ENCODE assay signal across 15 mouse cellular contexts in the genomic region with DNA sequence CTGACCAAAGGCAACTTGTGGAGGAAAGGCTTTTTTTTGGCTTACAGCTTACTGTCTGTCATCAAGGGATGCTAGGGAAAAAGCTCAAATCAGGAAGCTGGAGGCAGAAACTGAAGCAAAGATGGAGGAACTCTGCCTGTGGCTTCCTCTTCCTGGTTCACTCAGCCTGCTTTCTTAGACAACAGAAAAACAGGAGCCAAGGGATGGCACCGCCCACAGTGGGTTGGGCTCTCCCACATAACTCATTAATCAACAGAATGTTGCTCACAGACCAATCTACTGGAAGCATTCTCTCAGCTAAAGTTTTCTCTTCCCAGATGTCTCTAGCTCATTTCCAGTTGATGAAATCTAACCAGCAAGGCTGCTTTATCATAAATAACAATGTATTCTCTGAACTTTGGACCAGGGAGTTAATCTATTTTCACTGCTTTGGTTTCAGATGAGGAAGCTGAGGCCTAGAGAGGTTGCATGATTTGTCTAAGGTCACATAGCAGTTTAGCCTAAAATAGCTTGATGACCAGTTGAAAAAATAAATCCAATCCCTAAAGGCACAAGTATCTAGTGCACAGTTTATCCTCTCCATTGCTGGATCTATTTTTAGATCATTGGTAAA. TPM values are rescaled to one million over a fixed set of nuclear protein-coding genes. Genes with fewer than 3 reads are reported as not detected.
DNase-seq lines count a peak whose midpoint lies in the region; ATAC-seq and TF ChIP-seq lines count a peak whose summit lies in the region.
"Had no signal": no experiment of that assay in that cellular context is flagged by ENCODE, and none has a peak within 500 bp of the region (broad histone marks: within the 10 kb centered on the region; RNA-seq: fewer than 3 reads in every experiment).

No protein-coding gene starts in this region.

- WGBS in kidney, embryonic 16.5 days = 78% methylated on average over 1 of the region's 1 CpGs
- WGBS in stomach, postnatal 0 days = 75% methylated on average over 1 of the region's 1 CpGs

- no peaks in the 10 kb centered on the region for H3K9me3 ChIP-seq in kidney, embryonic 16.5 days (ENCODE audit: low read length)
- no peaks in the 10 kb centered on the region for H3K9me3 ChIP-seq in stomach, postnatal 0 days (ENCODE audit: control insufficient read depth, low read length)
- H3K9me3 ChIP-seq: embryonic facial prominence, embryonic 13.5 days; G1E; heart, embryonic 13.5 days; megakaryocyte, embryonic 14.5 days had no signal

- peak; percentile 16 for DNase-seq in kidney, adult 18-20 months
- no peak for DNase-seq in kidney, adult 11 months
- DNase-seq in stomach, postnatal 0 days (ENCODE audit: low spot score) = peak; percentile 30
- DNase-seq in urinary bladder, postnatal 14 days (ENCODE audit: low spot score) = no peak
- DNase-seq in right cerebral cortex, postnatal 36 days (ENCODE audit: low spot score in 2 of 2) = no peak
- DNase-seq: cerebellum, adult 18-20 months; liver, postnatal 0 days; spleen, adult 18-20 months; thymus, postnatal 4 days had no signal

- no peak for ATAC-seq in kidney, embryonic 16.5 days (ENCODE audit: low FRiP score, low TSS enrichment)
- peak; percentile 66; the same call in 1 of the 2 replicates for ATAC-seq in stomach, postnatal 0 days (ENCODE audit: low FRiP score, low TSS enrichment)
- ATAC-seq: liver, postnatal 0 days had no signal

- peak overlapping the region; percentile 81 for H3K27ac ChIP-seq in embryonic fibroblast, embryonic 13.5 days (ENCODE audit: insufficient read depth, low read length)
- H3K27ac ChIP-seq in kidney, embryonic 16.5 days (ENCODE audit: low read length) = 0 out of 2 replicates have a peak overlapping the region, but pooled peaks have one; percentile 11
- no peak overlapping the region for H3K27ac ChIP-seq in stomach, postnatal 0 days (replicated peaks)
- H3K27ac ChIP-seq: embryonic facial prominence, embryonic 13.5 days; heart, embryonic 13.5 days had no signal

- no peaks in the 10 kb centered on the region for H3K27me3 ChIP-seq in kidney, embryonic 16.5 days (ENCODE audit: insufficient read depth, low read length)
- H3K27me3 ChIP-seq in stomach, postnatal 0 days (ENCODE audit: control insufficient read depth, insufficient read depth, low read length) = no peaks in the 10 kb centered on the region
- H3K27me3 ChIP-seq: heart, embryonic 13.5 days had no signal

- peaks cover 9% of the 10 kb centered on the region for H3K4me1 ChIP-seq in embryonic fibroblast, embryonic 13.5 days (ENCODE audit: control insufficient read depth, insufficient read depth, low read length)
- H3K4me1 ChIP-seq in kidney, embryonic 16.5 days (ENCODE audit: insufficient read depth, low read length) = no peaks in the 10 kb centered on the region
- H3K4me1 ChIP-seq in stomach, postnatal 0 days (replicated peaks; ENCODE audit: control insufficient read depth, insufficient read depth) = no peaks in the 10 kb centered on the region
- H3K4me1 ChIP-seq: megakaryocyte, embryonic 14.5 days had no signal

- TF ChIP-seq CTCF in embryonic fibroblast, embryonic 13.5 days (IDR thresholded peaks at IDR 0.05; ENCODE audit: borderline replicate concordance, insufficient read depth, low read length) = no peak
- TF ChIP-seq CTCF in stomach, postnatal 0 days (IDR thresholded peaks at IDR 0.05; ENCODE audit: low read depth) = no peak

- no peak for TF ChIP-seq EP300 in stomach, postnatal 0 days (optimal IDR thresholded peaks at IDR 0.05)

- no peak overlapping the region for H3K9ac ChIP-seq in kidney, embryonic 16.5 days (replicated peaks; ENCODE audit: low read length)
- H3K9ac ChIP-seq in stomach, postnatal 0 days (ENCODE audit: low read length) = no peak overlapping the region
- H3K9ac ChIP-seq: embryonic facial prominence, embryonic 13.5 days; heart, embryonic 13.5 days; liver, postnatal 0 days had no signal

- H3K4me2 ChIP-seq in kidney, embryonic 16.5 days (replicated peaks; ENCODE audit: low read depth, low read length) = no peak overlapping the region
- no peak overlapping the region for H3K4me2 ChIP-seq in stomach, postnatal 0 days (replicated peaks; ENCODE audit: low read depth)
- H3K4me2 ChIP-seq: embryonic facial prominence, embryonic 13.5 days; heart, embryonic 13.5 days had no signal

- H3K36me3 ChIP-seq in kidney, embryonic 16.5 days (ENCODE audit: insufficient read depth, low read length) = no peaks in the 10 kb centered on the region
- H3K36me3 ChIP-seq in stomach, postnatal 0 days (ENCODE audit: control insufficient read depth, insufficient read depth, low read length) = peaks cover 13% of the 10 kb centered on the region
- H3K36me3 ChIP-seq: G1E had no signal

- TF ChIP-seq POLR2A in embryonic fibroblast, embryonic 13.5 days (IDR thresholded peaks at IDR 0.05; ENCODE audit: low read depth, low read length) = no peak

- no peak overlapping the region for H3K4me3 ChIP-seq in embryonic fibroblast, embryonic 13.5 days (ENCODE audit: insufficient read depth, low read length)
- no peak overlapping the region for H3K4me3 ChIP-seq in kidney, embryonic 16.5 days (ENCODE audit: low read length)
- H3K4me3 ChIP-seq in stomach, postnatal 0 days (ENCODE audit: low read depth, low read length) = no peak overlapping the region
- H3K4me3 ChIP-seq: embryonic facial prominence, embryonic 13.5 days; heart, embryonic 13.5 days; megakaryocyte, embryonic 14.5 days had no signal

RNA-seq across cellular contexts. Expression of a gene that starts 43.6 kb away (rescaled TPM):
- 3.4 and 5.4 TPM in 2 replicates for polyA plus RNA-seq in embryonic fibroblast, embryonic 13.5 days (2011; ENCODE audit: insufficient read length, low read depth, missing spikeins)
- polyA plus RNA-seq in kidney, embryonic 16.5 days (2015; fragmentation: Nextera tagmentation; extraction: Ambion mirVana) = 1.1 and 1.6 TPM in 2 replicates
- 0.21 and 0.35 TPM in 2 replicates for polyA plus RNA-seq in stomach, postnatal 0 days (2015; fragmentation: Nextera tagmentation; extraction: Ambion mirVana)

Comparison
In these comparisons a context has a peak if more than half of its experiments do, and no peak if none do; other contexts are left out.
1. DNase-seq: peak in kidney, adult 18-20 months (single experiment) and stomach, postnatal 0 days (single experiment); none in kidney, adult 11 months (single experiment), urinary bladder, postnatal 14 days (single experiment) and right cerebral cortex, postnatal 36 days (0 of 2).